Mouse (Mus musculus) lung, postnatal 0 days (tissue): ENCODE data around the gene Fmo3.
A peak's percentile ranks its signal among the peaks of the same experiment; 100 is the strongest.

Source experiments
- CTCF ChIP-seq: IDR thresholded peaks from 2 replicates; pipeline ENCODE4 v1.5.1; 2016; ENCODE audit warnings: antibody characterized with exemption, mild to moderate bottlenecking
- EP300 ChIP-seq: IDR thresholded peaks from 2 replicates; pipeline ENCODE4 v1.6.1; 2016; ENCODE audit warnings: antibody characterized with exemption, mild to moderate bottlenecking, control low read depth

- TF ChIP-seq CTCF (no peak), EP300 (peak; percentile 69)
These were observed 24.9 kb upstream of the Fmo3 start for GRCm38 (mm10) chr1:163009220-163009619.
